Mouse (Mus musculus) olfactory bulb, adult 2 months (tissue): Measurements from ENCODE around the gene Cebpa. TPM values are rescaled to one million over a fixed set of nuclear protein-coding genes. Genes with fewer than 3 reads are reported as not detected.
A peak's percentile ranks its signal among the peaks of the same experiment; 100 is the strongest.

ENCODE experiments used
- H3K27ac ChIP-seq: fragments of 200-500 bp; 2 replicates; pipeline ENCODE4 v1.5.1; 2012; ENCODE audit warnings: low read depth, low read length; ENCODE audit not compliant: insufficient read depth
- H3K4me1 ChIP-seq: fragments of 200-500 bp; 2 replicates; pipeline ENCODE4 v1.6.1; 2012; ENCODE audit warnings: low read length; ENCODE audit not compliant: control insufficient read depth, insufficient read depth
- H3K4me3 ChIP-seq: fragments of 200-500 bp; 2 replicates; pipeline ENCODE4 v1.5.1; 2012; ENCODE audit warnings: mild to moderate bottlenecking, low read depth, low read length, moderate library complexity; ENCODE audit not compliant: insufficient read depth
- CTCF ChIP-seq: fragments of 200-500 bp; IDR thresholded peaks from 2 replicates; pipeline ENCODE4 v1.5.1; 2012; ENCODE audit warnings: low read depth, mild to moderate bottlenecking, low read length, moderate library complexity; ENCODE audit not compliant: insufficient read depth
- POLR2A ChIP-seq: fragments of 200-500 bp; IDR thresholded peaks from 2 replicates; pipeline ENCODE4 v1.6.1; 2012; ENCODE audit warnings: mild to moderate bottlenecking, low read depth, low read length, moderate library complexity; ENCODE audit not compliant: insufficient read depth
- WGBS: fragments of 180-500 bp; shearing (Covaris S2); methylation state at CpG from one replicate; pipeline ENCODE4 v1.1.7; 2018; 5-methylcytosine and 5-hydroxymethylcytosine counted together
- polyA plus RNA-seq: library from polyadenylated mRNA; stranded (reverse); fragments of >200 nt; gene quantifications from 2 replicates; pipeline ENCODE4 v1.2.4, GENCODE M21; 2012; ENCODE audit warnings: low replicate concordance; ENCODE audit not compliant: missing spikeins, insufficient read depth, insufficient read length

The Cebpa gene
- polyA plus RNA-seq, 1 experiment: not detected

DNA sequence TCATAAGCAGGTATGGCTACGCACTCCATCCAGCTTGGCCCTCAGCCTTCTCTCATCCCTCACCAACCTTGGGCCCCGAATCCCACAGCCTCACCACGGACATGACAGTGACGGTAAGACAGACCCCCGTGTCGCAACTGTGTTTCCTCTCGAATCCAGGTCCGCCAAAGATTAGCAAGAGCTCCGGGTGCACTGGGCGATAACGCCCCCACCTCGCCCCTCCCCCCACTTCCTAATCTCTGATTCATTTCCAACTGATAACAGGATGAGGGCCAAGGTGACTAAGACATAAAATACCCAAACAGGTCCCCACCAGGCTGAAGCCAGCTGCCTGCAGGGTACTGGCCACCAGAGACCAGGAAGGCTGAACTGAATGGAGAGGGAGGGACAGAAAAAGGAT is 35.4 kb downstream of the Cebpa start:
- no peak overlapping the region for H3K27ac ChIP-seq
- no peak overlapping the region for H3K4me3 ChIP-seq
- WGBS: 84% methylated on average over 12 of the region's 12 CpGs
- H3K4me1 ChIP-seq: no peaks in the 10 kb centered on the region
- TF ChIP-seq CTCF (no peak), POLR2A (no peak)

DNA sequence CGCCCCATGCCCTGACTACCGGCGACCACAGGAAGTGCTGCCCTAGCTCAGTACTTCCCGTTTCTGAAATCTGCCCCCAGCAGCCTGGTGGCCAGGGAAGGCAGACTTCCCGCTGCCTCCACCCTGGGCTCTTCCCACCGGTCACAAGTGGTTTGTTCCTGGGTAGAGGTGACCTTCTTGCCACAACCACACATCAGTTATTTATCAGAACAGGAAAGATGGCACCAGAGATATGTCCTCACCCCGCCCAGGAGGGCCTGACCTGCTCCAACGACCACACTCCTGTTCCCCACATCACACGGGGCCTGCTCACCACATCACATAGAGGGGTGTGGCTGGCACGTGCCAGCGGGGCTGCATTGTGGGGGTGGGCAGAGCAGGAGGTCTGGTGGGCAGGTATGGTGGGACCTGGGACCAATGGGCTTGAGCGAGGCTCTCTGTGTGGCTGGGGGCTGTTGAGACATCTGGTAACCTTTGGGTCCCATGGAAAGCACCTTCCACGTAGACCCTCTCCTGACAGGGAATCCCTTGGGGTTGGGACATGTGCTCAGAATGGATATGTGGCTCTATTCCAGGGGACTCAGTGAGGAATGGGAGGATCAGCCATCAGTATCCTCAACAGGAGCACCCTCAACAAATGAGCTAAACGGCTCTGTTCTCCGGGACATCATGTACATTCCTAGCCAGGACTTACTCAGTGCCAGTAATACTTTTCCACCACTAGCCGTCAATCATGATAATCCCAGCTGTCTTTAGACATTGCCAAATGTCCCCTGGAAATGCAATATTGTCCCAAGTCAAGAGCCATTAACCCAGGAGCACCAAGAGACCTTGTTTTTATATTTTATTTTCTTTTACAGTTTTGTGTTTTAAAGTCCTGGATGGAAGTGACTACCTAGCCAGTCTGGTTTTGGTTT is 37.7 kb downstream of the Cebpa start:
- no peak overlapping the region for H3K27ac ChIP-seq
- H3K4me3 ChIP-seq: no peak overlapping the region
- 85% methylated on average over 16 of the region's 16 CpGs for WGBS
- H3K4me1 ChIP-seq: no peaks in the 10 kb centered on the region
- TF ChIP-seq CTCF (no peak), POLR2A (no peak)

DNA sequence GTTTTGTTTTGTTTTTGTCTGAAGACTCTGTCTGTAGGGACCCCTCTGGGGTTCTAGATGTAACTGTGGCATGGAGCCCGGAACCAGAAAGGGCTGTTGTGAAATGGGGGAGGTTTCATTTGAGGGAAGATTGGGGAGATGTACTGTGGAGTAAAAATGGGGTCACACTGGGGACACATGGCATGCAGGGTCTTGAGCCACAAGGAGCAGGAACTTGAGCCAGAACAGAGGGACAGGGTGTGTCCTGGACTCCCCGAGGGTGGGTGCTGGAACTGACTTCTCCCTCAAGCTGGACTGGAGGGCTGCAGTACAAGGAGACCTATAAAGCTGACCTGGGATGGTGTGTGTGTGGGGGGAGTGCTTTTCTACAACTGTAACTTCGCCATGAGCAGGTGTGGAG is 38.4 kb downstream of the Cebpa start:
- H3K27ac ChIP-seq: no peak overlapping the region
- H3K4me1 ChIP-seq: no peaks in the 10 kb centered on the region
- no peak overlapping the region for H3K4me3 ChIP-seq
- no peak for TF ChIP-seq POLR2A
- 74% methylated on average over 3 of the region's 3 CpGs for WGBS

DNA sequence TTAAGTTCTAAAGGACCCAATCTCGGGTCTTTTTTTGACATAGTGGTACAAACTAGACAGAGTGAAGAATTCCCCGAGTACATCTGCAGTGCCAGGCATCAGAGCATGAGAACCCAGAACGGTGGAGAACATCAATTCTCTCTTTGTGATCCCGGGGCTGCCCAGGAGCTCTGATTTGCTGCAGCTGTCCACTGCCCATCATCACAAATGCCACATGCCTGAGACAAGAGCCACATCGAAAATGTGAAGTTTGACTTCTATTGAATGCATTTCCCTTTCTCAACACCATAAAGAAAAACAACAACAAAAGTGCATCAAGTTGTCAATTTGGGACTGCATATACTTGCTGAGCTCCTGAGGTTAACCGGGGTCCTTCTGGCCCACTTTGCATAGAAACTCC is 43.4 kb downstream of the Cebpa start:
- WGBS: 82% methylated on average over 6 of the region's 6 CpGs
- Histone ChIP-seq H3K4me1 (peaks cover 5% of the 10 kb centered on the region; the same call in 1 of the 2 replicates), H3K27ac (no peak overlapping the region), H3K4me3 (no peak overlapping the region)
- TF ChIP-seq POLR2A (no peak), CTCF (no peak)

DNA sequence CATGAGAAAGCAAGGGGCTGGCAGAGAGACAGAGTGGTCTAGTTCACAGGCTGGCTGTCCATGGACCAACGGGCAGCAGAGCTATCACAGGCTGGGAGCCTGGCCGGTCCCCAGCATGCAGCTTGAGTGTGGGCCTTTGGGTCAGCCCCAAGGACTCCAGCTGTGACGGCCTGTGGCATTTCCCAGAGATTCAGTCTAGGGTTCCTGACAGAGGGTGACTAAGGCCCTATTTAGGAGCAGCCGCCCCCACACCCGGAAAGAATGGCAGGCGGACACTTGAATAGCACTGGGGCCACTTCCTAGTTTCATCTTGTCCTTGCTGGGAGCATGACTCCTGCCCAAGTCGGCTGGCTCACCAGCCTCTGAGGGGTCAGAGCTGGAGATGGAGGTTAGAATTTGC is 44.5 kb downstream of the Cebpa start:
- H3K27ac ChIP-seq: no peak overlapping the region
- H3K4me1 ChIP-seq: peaks cover 5% of the 10 kb centered on the region; the same call in 1 of the 2 replicates
- no peak for TF ChIP-seq CTCF
- no peak for TF ChIP-seq POLR2A
- WGBS: 64% methylated on average over 7 of the region's 7 CpGs
- no peak overlapping the region for H3K4me3 ChIP-seq

DNA sequence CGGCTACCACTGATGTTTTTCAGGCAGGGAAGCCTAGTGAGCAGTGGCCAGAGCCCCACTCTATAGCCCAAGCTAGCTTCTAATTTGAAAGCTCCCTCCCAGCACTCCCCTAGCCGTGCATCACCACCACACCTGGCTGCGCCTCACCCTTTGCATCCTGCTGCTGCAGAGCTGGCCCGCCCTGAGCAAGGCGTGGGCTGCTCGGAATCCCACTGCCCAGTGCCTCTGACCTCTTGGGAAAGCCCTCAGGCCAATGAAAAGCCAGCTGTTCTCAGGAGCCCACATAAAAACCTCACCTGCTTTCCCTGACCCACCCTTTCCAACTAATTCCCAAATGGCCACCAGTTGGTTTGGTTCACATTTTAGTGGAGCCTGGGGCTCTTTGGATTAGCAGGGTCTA is 45.0 kb downstream of the Cebpa start:
- 90% methylated on average over 6 of the region's 6 CpGs for WGBS
- H3K27ac ChIP-seq: no peak overlapping the region
- H3K4me3 ChIP-seq: no peak overlapping the region
- TF ChIP-seq CTCF: no peak
- TF ChIP-seq POLR2A: no peak
- H3K4me1 ChIP-seq: peaks cover 5% of the 10 kb centered on the region; the same call in 1 of the 2 replicates

DNA sequence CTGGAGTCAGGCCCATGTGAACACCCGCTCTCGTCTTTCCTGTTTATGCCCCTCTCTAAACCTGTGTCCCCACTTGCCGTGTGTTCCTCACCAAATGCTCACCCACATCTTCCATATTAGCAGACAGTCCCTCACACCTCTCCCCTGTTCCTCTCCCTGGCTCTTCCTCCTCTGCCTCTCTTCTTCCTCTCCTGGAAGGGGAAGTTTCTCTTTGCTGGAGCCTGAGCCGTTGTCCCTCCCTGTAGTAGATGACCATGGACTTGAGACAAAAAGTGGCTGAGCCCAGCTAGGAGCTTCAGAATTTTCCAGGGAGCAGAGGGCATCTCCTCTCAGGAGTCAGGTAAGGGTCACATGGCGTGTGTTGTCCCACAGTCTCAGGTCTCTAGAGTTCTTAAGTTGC is 47.9 kb downstream of the Cebpa start:
- TF ChIP-seq POLR2A (no peak), CTCF (no peak)
- H3K4me3 ChIP-seq: no peak overlapping the region
- 92% methylated on average over 5 of the region's 5 CpGs for WGBS
- H3K27ac ChIP-seq: no peak overlapping the region
- H3K4me1 ChIP-seq: peaks cover 5% of the 10 kb centered on the region; the same call in 1 of the 2 replicates

DNA sequence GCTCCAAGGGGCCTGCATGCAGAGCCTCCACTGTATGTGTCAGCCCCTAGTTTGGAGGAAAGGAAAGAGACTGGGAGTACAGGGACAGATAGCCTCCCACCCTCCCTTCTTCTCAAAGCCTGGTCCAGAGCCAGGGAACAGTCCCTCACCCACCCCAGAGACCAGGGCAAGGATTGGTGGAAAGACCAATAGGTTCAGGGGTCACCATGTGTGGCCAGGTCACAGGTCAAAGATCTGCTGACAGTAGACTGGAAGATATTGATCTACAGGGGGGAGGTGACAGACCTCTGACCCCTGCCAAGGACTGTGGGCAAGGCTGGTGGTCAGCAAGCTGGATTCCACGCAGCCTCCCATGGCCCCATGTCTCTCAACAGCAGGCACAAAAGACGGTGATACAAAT is 48.8 kb downstream of the Cebpa start:
- H3K4me1 ChIP-seq: peaks cover 5% of the 10 kb centered on the region; the same call in 1 of the 2 replicates
- no peak for TF ChIP-seq POLR2A
- no peak overlapping the region for H3K4me3 ChIP-seq
- H3K27ac ChIP-seq: no peak overlapping the region
- WGBS: 89% methylated on average over 2 of the region's 2 CpGs

DNA sequence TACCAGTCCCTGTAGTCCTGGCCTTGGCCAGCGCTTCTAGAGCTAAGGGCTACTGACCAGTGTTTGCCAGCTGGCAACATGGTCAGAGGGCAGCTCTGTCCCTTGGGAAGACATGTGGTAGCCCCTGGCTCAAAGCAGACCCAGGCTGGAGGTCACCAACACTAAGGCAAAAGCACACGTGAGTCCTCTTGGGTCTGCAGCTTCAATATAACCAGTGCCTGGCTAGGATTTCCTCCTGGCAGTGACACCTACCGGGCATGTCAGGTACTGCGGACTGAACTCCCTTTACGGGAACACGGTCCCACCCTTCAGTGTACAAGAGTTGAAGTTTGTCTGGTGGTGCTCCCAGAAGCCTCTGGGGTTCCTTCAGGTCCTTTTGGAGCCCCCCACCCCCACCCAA is 50.2 kb downstream of the Cebpa start:
- 14% methylated on average over 6 of the region's 6 CpGs for WGBS
- no peaks in the 10 kb centered on the region for H3K4me1 ChIP-seq
- peak; percentile 66 for TF ChIP-seq CTCF
- TF ChIP-seq POLR2A: no peak
- H3K4me3 ChIP-seq: no peak overlapping the region
- H3K27ac ChIP-seq: no peak overlapping the region

Other genes with a start within 250 kb of the Cebpa start
- not detected in 2 replicates for gene Pepd, start 206.9 kb upstream of the Cebpa start, polyA plus RNA-seq
- gene Cebpg, start 62.7 kb upstream of the Cebpa start, polyA plus RNA-seq: not detected in 2 replicates
- gene Slc7a10, start 67.1 kb downstream of the Cebpa start, polyA plus RNA-seq: not detected in 2 replicates
- not detected in 2 replicates for gene Lrp3, start 96.2 kb downstream of the Cebpa start, polyA plus RNA-seq
- gene Gpatch1, start 199.1 kb downstream of the Cebpa start, polyA plus RNA-seq: not detected in 2 replicates
- gene Rhpn2, start 214.9 kb downstream of the Cebpa start, polyA plus RNA-seq: not detected in 2 replicates